ENCODE assay signal across 18 mouse cellular contexts in genomic region chr17:9796225-9796988, GRCm38 (mm10).
DNase-seq lines count a peak whose midpoint lies in the region; ATAC-seq and TF ChIP-seq lines count a peak whose summit lies in the region.
"Had no signal": no experiment of that assay in that cellular context is flagged by ENCODE, and none has a peak within 500 bp of the region (broad histone marks: within the 10 kb centered on the region; RNA-seq: fewer than 3 reads in every experiment).

No protein-coding gene starts in this region.

- 0 out of 2 replicates have a peak, but pooled peaks have one; percentile 45 for TF ChIP-seq EP300 in heart, postnatal 0 days (IDR thresholded peaks at IDR 0.05; ENCODE audit: low read depth)

- no peaks in the 10 kb centered on the region for H3K27me3 ChIP-seq in forebrain, embryonic 12.5 days
- no peaks in the 10 kb centered on the region for H3K27me3 ChIP-seq in forebrain, embryonic 16.5 days (replicated peaks; ENCODE audit: control insufficient read depth, insufficient read depth, low read length)
- no peaks in the 10 kb centered on the region for H3K27me3 ChIP-seq in heart, postnatal 0 days (ENCODE audit: control insufficient read depth, insufficient read depth, low read length)
- H3K27me3 ChIP-seq in forebrain, embryonic 13.5 days, result no peaks in the 10 kb centered on the region
- H3K27me3 ChIP-seq in midbrain, postnatal 0 days (ENCODE audit: insufficient read depth, low read length), result no peaks in the 10 kb centered on the region
- no peaks in the 10 kb centered on the region; the same call in 1 of the 2 replicates for H3K27me3 ChIP-seq in cerebellum, adult 2 months (ENCODE audit: control insufficient read depth, insufficient read depth, low read length)
- H3K27me3 ChIP-seq: embryonic facial prominence, embryonic 13.5 days had no signal

- no peak overlapping the region for H3K4me2 ChIP-seq in forebrain, embryonic 12.5 days
- H3K4me2 ChIP-seq in forebrain, embryonic 16.5 days (ENCODE audit: low read length), result no peak overlapping the region
- no peak overlapping the region for H3K4me2 ChIP-seq in heart, postnatal 0 days (ENCODE audit: low read depth, low read length)
- no peak overlapping the region for H3K4me2 ChIP-seq in forebrain, embryonic 13.5 days
- no peak overlapping the region for H3K4me2 ChIP-seq in midbrain, postnatal 0 days (ENCODE audit: low read depth, low read length, poor library complexity, severe bottlenecking)
- H3K4me2 ChIP-seq: embryonic facial prominence, embryonic 13.5 days; liver, embryonic 11.5 days; lung, embryonic 14.5 days had no signal

- H3K4me1 ChIP-seq in forebrain, embryonic 12.5 days, result peaks cover 9% of the 10 kb centered on the region
- H3K4me1 ChIP-seq in forebrain, embryonic 16.5 days (replicated peaks; ENCODE audit: control insufficient read depth, insufficient read depth, low read length), result peaks cover 6% of the 10 kb centered on the region; the same call in 1 of the 2 replicates
- H3K4me1 ChIP-seq in heart, postnatal 0 days (ENCODE audit: control insufficient read depth, insufficient read depth), result no peaks in the 10 kb centered on the region
- H3K4me1 ChIP-seq in forebrain, embryonic 13.5 days, result peaks cover 9% of the 10 kb centered on the region; the same call in 1 of the 2 replicates
- no peaks in the 10 kb centered on the region for H3K4me1 ChIP-seq in midbrain, postnatal 0 days (ENCODE audit: insufficient read depth, low read length)
- no peaks in the 10 kb centered on the region for H3K4me1 ChIP-seq in cerebellum, adult 2 months (ENCODE audit: control insufficient read depth, insufficient read depth, low read length)
- H3K4me1 ChIP-seq: embryonic facial prominence, embryonic 13.5 days had no signal

- no peaks in the 10 kb centered on the region for H3K36me3 ChIP-seq in forebrain, embryonic 12.5 days (replicated peaks)
- H3K36me3 ChIP-seq in forebrain, embryonic 16.5 days (ENCODE audit: control insufficient read depth, insufficient read depth), result no peaks in the 10 kb centered on the region
- H3K36me3 ChIP-seq in heart, postnatal 0 days (replicated peaks; ENCODE audit: control insufficient read depth, insufficient read depth, low read length), result no peaks in the 10 kb centered on the region
- no peaks in the 10 kb centered on the region for H3K36me3 ChIP-seq in forebrain, embryonic 13.5 days (ENCODE audit: poor library complexity, severe bottlenecking)
- H3K36me3 ChIP-seq in midbrain, postnatal 0 days (ENCODE audit: insufficient read depth, low read length), result no peaks in the 10 kb centered on the region
- H3K36me3 ChIP-seq: embryonic facial prominence, embryonic 13.5 days had no signal

- H3K27ac ChIP-seq in forebrain, embryonic 12.5 days, result peak overlapping the region; percentile 50
- no peak overlapping the region for H3K27ac ChIP-seq in forebrain, embryonic 16.5 days (ENCODE audit: low read length)
- 0 out of 2 replicates have a peak overlapping the region, but pooled peaks have one; percentile 25 for H3K27ac ChIP-seq in heart, postnatal 0 days (ENCODE audit: low read depth)
- no peak overlapping the region for H3K27ac ChIP-seq in forebrain, embryonic 13.5 days
- H3K27ac ChIP-seq in midbrain, postnatal 0 days (ENCODE audit: low read depth, low read length), result no peak overlapping the region
- H3K27ac ChIP-seq in cerebellum, adult 2 months (ENCODE audit: insufficient read depth, low read length), result no peak overlapping the region
- H3K27ac ChIP-seq: embryonic facial prominence, embryonic 13.5 days; macrophage had no signal

- no peak for TF ChIP-seq POLR2A in cerebellum, adult 2 months (IDR thresholded peaks at IDR 0.05; ENCODE audit: borderline replicate concordance, insufficient read depth, low read length)

- no peak for TF ChIP-seq CTCF in heart, postnatal 0 days (IDR thresholded peaks at IDR 0.05; ENCODE audit: low read depth)
- no peak for TF ChIP-seq CTCF in midbrain, postnatal 0 days (IDR thresholded peaks at IDR 0.05)
- no peak for TF ChIP-seq CTCF in cerebellum, adult 2 months (IDR thresholded peaks at IDR 0.05; ENCODE audit: borderline replicate concordance, insufficient read depth, low read depth, low read length)

- H3K4me3 ChIP-seq in forebrain, embryonic 12.5 days (replicated peaks), result no peak overlapping the region
- H3K4me3 ChIP-seq in forebrain, embryonic 16.5 days (replicated peaks; ENCODE audit: low read length), result no peak overlapping the region
- no peak overlapping the region for H3K4me3 ChIP-seq in heart, postnatal 0 days (ENCODE audit: low read depth, low read length)
- H3K4me3 ChIP-seq in forebrain, embryonic 13.5 days, result no peak overlapping the region
- H3K4me3 ChIP-seq in midbrain, postnatal 0 days (ENCODE audit: low read depth, low read length), result no peak overlapping the region
- H3K4me3 ChIP-seq in cerebellum, adult 2 months (replicated peaks; ENCODE audit: insufficient read depth, low read depth, low read length), result no peak overlapping the region
- H3K4me3 ChIP-seq: embryonic facial prominence, embryonic 13.5 days had no signal

- H3K9me3 ChIP-seq in forebrain, embryonic 12.5 days, result 0 out of 2 replicates have a peak, but pooled peaks cover 4% of the 10 kb centered on the region
- no peaks in the 10 kb centered on the region for H3K9me3 ChIP-seq in forebrain, embryonic 16.5 days (ENCODE audit: control insufficient read depth, low read length)
- H3K9me3 ChIP-seq in heart, postnatal 0 days (replicated peaks; ENCODE audit: control insufficient read depth, low read length), result no peaks in the 10 kb centered on the region
- H3K9me3 ChIP-seq in forebrain, embryonic 13.5 days (replicated peaks), result peaks cover 5% of the 10 kb centered on the region
- no peaks in the 10 kb centered on the region for H3K9me3 ChIP-seq in midbrain, postnatal 0 days (ENCODE audit: low read length)

- peak; percentile 17 for DNase-seq in heart, postnatal 0 days (ENCODE audit: low spot score)
- DNase-seq in heart, adult 9 months (ENCODE audit: low spot score in 2 of 2), result no peak
- peak; percentile 33 for DNase-seq in midbrain, postnatal 0 days (ENCODE audit: low spot score)
- no peak for DNase-seq in cerebellum, adult 2 months
- DNase-seq: B cell, adult 2 months; cerebellum, postnatal 36 days; kidney, adult 9 months; kidney, postnatal 4 days; left cerebral cortex, postnatal 4 days; lung, embryonic 14.5 days; right cerebral cortex, postnatal 25 days; thymus, postnatal 4 days had no signal

- ATAC-seq in forebrain, embryonic 12.5 days (ENCODE audit: low FRiP score), result 0 out of 2 replicates have a peak, but pooled peaks have one; percentile 33
- no peak for ATAC-seq in forebrain, embryonic 16.5 days
- peak; percentile 57; the same call in 1 of the 2 replicates for ATAC-seq in heart, postnatal 0 days (ENCODE audit: insufficient read depth, low read depth)
- ATAC-seq in forebrain, embryonic 13.5 days, result peak; percentile 41; the same call in 1 of the 2 replicates
- no peak for ATAC-seq in midbrain, postnatal 0 days (ENCODE audit: low FRiP score)

- WGBS in forebrain, embryonic 12.5 days, result 27% methylated on average over 13 of the region's 13 CpGs
- WGBS in forebrain, embryonic 16.5 days, result 16% methylated on average over 13 of the region's 13 CpGs
- 66% methylated on average over 13 of the region's 13 CpGs for WGBS in heart, postnatal 0 days
- WGBS in forebrain, embryonic 13.5 days, result 16% methylated on average over 13 of the region's 13 CpGs
- WGBS in midbrain, postnatal 0 days, result 25% methylated on average over 13 of the region's 13 CpGs
- 28% methylated on average over 13 of the region's 13 CpGs for WGBS in cerebellum, adult 2 months

- no peak overlapping the region for H3K9ac ChIP-seq in forebrain, embryonic 12.5 days
- no peak overlapping the region for H3K9ac ChIP-seq in forebrain, embryonic 16.5 days (replicated peaks; ENCODE audit: low read depth, low read length)
- no peak overlapping the region for H3K9ac ChIP-seq in heart, postnatal 0 days (replicated peaks; ENCODE audit: low read depth, low read length)
- no peak overlapping the region for H3K9ac ChIP-seq in forebrain, embryonic 13.5 days
- H3K9ac ChIP-seq in midbrain, postnatal 0 days (replicated peaks; ENCODE audit: low read length, poor library complexity, severe bottlenecking), result no peak overlapping the region
- H3K9ac ChIP-seq: embryonic facial prominence, embryonic 13.5 days; lung, embryonic 14.5 days had no signal

Comparison
In these comparisons a context has a peak if more than half of its experiments do, and no peak if none do; other contexts are left out.
1. ATAC-seq: peak in forebrain, embryonic 12.5 days (single experiment), heart, postnatal 0 days (single experiment) and forebrain, embryonic 13.5 days (single experiment); none in forebrain, embryonic 16.5 days (single experiment) and midbrain, postnatal 0 days (single experiment).
2. H3K27ac ChIP-seq: peak in forebrain, embryonic 12.5 days (single experiment) and heart, postnatal 0 days (single experiment); none in forebrain, embryonic 16.5 days (single experiment), forebrain, embryonic 13.5 days (single experiment), midbrain, postnatal 0 days (single experiment) and cerebellum, adult 2 months (single experiment).
3. DNase-seq: peak in heart, postnatal 0 days (single experiment) and midbrain, postnatal 0 days (single experiment); none in heart, adult 9 months (0 of 2) and cerebellum, adult 2 months (0 of 2).